Mouse (Mus musculus) small intestine, adult 2 months (tissue): Measurements from ENCODE around the gene Ptprh. TPM values are rescaled to one million over a fixed set of nuclear protein-coding genes. Genes with fewer than 3 reads are reported as not detected.

ENCODE experiments used
- H3K27ac ChIP-seq: fragments of 200-500 bp; 2 replicates; pipeline ENCODE4 v1.5.1; 2012; ENCODE audit warnings: low read depth, low read length, control low read depth, inconsistent platforms; ENCODE audit not compliant: insufficient read depth
- H3K27me3 ChIP-seq: fragments of 200-500 bp; 2 replicates; pipeline ENCODE4 v1.6.1; 2012; ENCODE audit warnings: mild to moderate bottlenecking, moderate library complexity, low read length, inconsistent platforms; ENCODE audit not compliant: control insufficient read depth, insufficient read depth
- H3K36me3 ChIP-seq: fragments of 200-500 bp; 2 replicates; pipeline ENCODE4 v1.6.1; 2012; ENCODE audit warnings: mild to moderate bottlenecking, low read length, control low read depth, inconsistent platforms; ENCODE audit not compliant: control insufficient read depth, insufficient read depth
- H3K4me1 ChIP-seq: fragments of 200-500 bp; 2 replicates; pipeline ENCODE4 v1.6.1; 2012; ENCODE audit warnings: low read length, inconsistent platforms, mixed read lengths; ENCODE audit not compliant: control insufficient read depth, insufficient read depth, insufficient read length
- H3K4me3 ChIP-seq: fragments of 200-500 bp; 2 replicates; pipeline ENCODE4 v1.5.1; 2012; ENCODE audit warnings: low read depth, mild to moderate bottlenecking, control low read depth, inconsistent platforms, low read length, moderate library complexity
- CTCF ChIP-seq: fragments of 200-500 bp; IDR thresholded peaks from 2 replicates; pipeline ENCODE4 v1.5.1; 2012; ENCODE audit warnings: low read depth, mild to moderate bottlenecking, control low read depth, inconsistent platforms, low read length, moderate library complexity, mixed read lengths; ENCODE audit not compliant: insufficient replicate concordance, insufficient read length; ENCODE audit errors: extremely low read depth
- POLR2A ChIP-seq: fragments of 200-500 bp; IDR thresholded peaks from 2 replicates; pipeline ENCODE4 v1.6.1; 2012; ENCODE audit warnings: low read depth, mild to moderate bottlenecking, control low read depth, inconsistent platforms, low read length, moderate library complexity
- WGBS: fragments of 180-500 bp; shearing (Covaris S2); methylation state at CpG from one replicate; pipeline ENCODE4 v1.1.7; 2018; 5-methylcytosine and 5-hydroxymethylcytosine counted together
- polyA plus RNA-seq: library from polyadenylated mRNA; depleted of rRNA; stranded (reverse); fragments of >200 nt; gene quantifications from 2 replicates; pipeline ENCODE4 v1.2.3, GENCODE M21; 2012; rRNA removed

Ptprh gene
- 52.0 and 151 TPM in 2 replicates for polyA plus RNA-seq

GRCm38 (mm10) chr7:4603873-4604272, at the start of gene Ptprh:
Gene Ptprh (minus strand): TSS chr7:4604041.
- Histone ChIP-seq H3K27me3 (no peaks in the 10 kb centered on the region), H3K36me3 (peaks cover 13% of the 10 kb centered on the region), H3K4me1 (peaks cover 15% of the 10 kb centered on the region; the same call in 1 of the 2 replicates), H3K27ac (peak within 1 kb of the TSS; percentile 100), H3K4me3 (peak within 1 kb of the TSS; percentile 71)
- 22% methylated on average over 6 of the region's 6 CpGs for WGBS
- no peak for TF ChIP-seq CTCF

GRCm38 (mm10) chr7:4653351-4653750, 49.5 kb upstream of the Ptprh start:
- no peak for TF ChIP-seq CTCF
- no peak for TF ChIP-seq POLR2A
- Histone ChIP-seq H3K4me1 (peaks cover 40% of the 10 kb centered on the region; the same call in 1 of the 2 replicates), H3K4me3 (0 out of 2 replicates have a peak overlapping the region, but pooled peaks have one; percentile 14), H3K27me3 (no peaks in the 10 kb centered on the region), H3K36me3 (peaks cover 14% of the 10 kb centered on the region), H3K27ac (peak overlapping the region; percentile 93)
- WGBS: 45% methylated on average over 5 of the region's 5 CpGs

GRCm38 (mm10) chr7:4652726-4653125, 48.9 kb upstream of the Ptprh start:
- H3K4me1 ChIP-seq: peaks cover 44% of the 10 kb centered on the region; the same call in 1 of the 2 replicates
- TF ChIP-seq CTCF: no peak
- no peak for TF ChIP-seq POLR2A
- WGBS: 70% methylated on average over 5 of the region's 5 CpGs

GRCm38 (mm10) chr7:4651581-4651980, 47.7 kb upstream of the Ptprh start:
- H3K36me3 ChIP-seq: peaks cover 18% of the 10 kb centered on the region
- 19% methylated on average over 8 of the region's 8 CpGs for WGBS
- H3K27ac ChIP-seq: peak overlapping the region; percentile 42
- no peak overlapping the region for H3K4me3 ChIP-seq
- peaks cover 39% of the 10 kb centered on the region for H3K4me1 ChIP-seq
- H3K27me3 ChIP-seq: no peaks in the 10 kb centered on the region
- TF ChIP-seq POLR2A (no peak), CTCF (no peak)

More at GRCm38 (mm10) chr7:4652726-4653125, 48.9 kb upstream of the Ptprh start:
- Histone ChIP-seq H3K4me3 (no peak overlapping the region), H3K27ac (peak overlapping the region; percentile 93), H3K36me3 (peaks cover 14% of the 10 kb centered on the region), H3K27me3 (no peaks in the 10 kb centered on the region)

- Histone ChIP-seq H3K36me3 (peaks cover 38% of the 10 kb centered on the region), H3K4me1 (peaks cover 28% of the 10 kb centered on the region), H3K27ac (0 out of 2 replicates have a peak overlapping the region, but pooled peaks have one; percentile 3), H3K4me3 (no peak overlapping the region), H3K27me3 (no peaks in the 10 kb centered on the region)
- 68% methylated on average over 2 of the region's 2 CpGs for WGBS
- no peak for TF ChIP-seq POLR2A
- no peak for TF ChIP-seq CTCF
These were observed 44.2 kb upstream of the Ptprh start for GRCm38 (mm10) chr7:4647992-4648391.

GRCm38 (mm10) chr7:4647291-4647690, 43.5 kb upstream of the Ptprh start:
- peaks cover 21% of the 10 kb centered on the region for H3K4me1 ChIP-seq
- H3K36me3 ChIP-seq: peaks cover 37% of the 10 kb centered on the region
- no peaks in the 10 kb centered on the region for H3K27me3 ChIP-seq
- no peak overlapping the region for H3K4me3 ChIP-seq
- 21% methylated on average over 6 of the region's 6 CpGs for WGBS
- H3K27ac ChIP-seq: no peak overlapping the region
- TF ChIP-seq CTCF: no peak
- TF ChIP-seq POLR2A: no peak

- Histone ChIP-seq H3K36me3 (peaks cover 41% of the 10 kb centered on the region), H3K27ac (no peak overlapping the region), H3K4me1 (peaks cover 18% of the 10 kb centered on the region), H3K27me3 (no peaks in the 10 kb centered on the region), H3K4me3 (no peak overlapping the region)
- 89% methylated on average over 3 of the region's 3 CpGs for WGBS
- TF ChIP-seq CTCF: no peak
- no peak for TF ChIP-seq POLR2A
These were observed 43.0 kb upstream of the Ptprh start for GRCm38 (mm10) chr7:4646806-4647205.
